Mouse (Mus musculus): ENCODE data around the gene Lrrc75b.

GRCm38 (mm10) chr10:75558515-75558914, 1.6 kb downstream of the Lrrc75b start:
- TF ChIP-seq CTCF (conservative IDR thresholded peaks at IDR 0.05; ENCODE audit: insufficient read depth, insufficient read length, low read depth, low read length) (no peak), POLR2A (IDR thresholded peaks at IDR 0.05; ENCODE audit: low read depth, low read length) (no peak)

All from kidney, adult 2 months (tissue).